Mouse (Mus musculus) ovary, adult 18-20 months (tissue): ENCODE data around the gene Zan.
"Not testable (repeated sequence)": the region's sequence is repeated elsewhere in the genome, so short reads cannot be mapped to it uniquely, and the experiment has no call there.

Experiments used
- DNase-seq: peaks from one replicate; pipeline ENCODE4 v3.0.0; 2022; ENCODE audit warnings: low spot score, mixed read lengths

Zan gene

GRCm38 (mm10) chr5:137501709-137502666 is 25.1 kb upstream of the Zan start, which contains the start of gene Pop7:
TSS of gene Pop7 (minus strand) at chr5:137502518.
- DNase-seq, result peak; percentile 100

GRCm38 (mm10) chr5:137500186-137500585 is 23.3 kb upstream of the Zan start:
- no peak for DNase-seq

- no peak for DNase-seq
These were observed 17.0 kb upstream of the Zan start for GRCm38 (mm10) chr5:137493831-137494230.

- DNase-seq, result no peak
These were observed 14.7 kb upstream of the Zan start for GRCm38 (mm10) chr5:137491559-137491958.

DNA sequence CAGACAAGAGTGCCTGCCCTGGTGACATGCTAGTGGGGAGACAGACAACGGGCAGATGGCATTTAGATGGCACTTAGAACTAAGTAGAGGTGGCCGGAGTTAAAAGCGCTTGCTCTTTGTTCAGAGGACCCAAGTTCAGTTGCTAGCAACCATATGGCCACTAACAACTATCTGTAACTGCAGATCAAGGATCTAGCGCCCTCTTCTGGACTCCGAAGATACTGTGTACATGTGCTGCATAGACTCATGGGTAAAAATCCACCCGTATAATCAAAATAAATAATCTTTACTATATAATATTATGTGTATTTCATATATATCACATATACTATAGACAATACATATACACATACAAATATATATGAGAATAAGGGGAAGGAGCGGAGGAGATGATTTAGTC is 10.8 kb upstream of the Zan start:
- DNase-seq, result no peak

DNA sequence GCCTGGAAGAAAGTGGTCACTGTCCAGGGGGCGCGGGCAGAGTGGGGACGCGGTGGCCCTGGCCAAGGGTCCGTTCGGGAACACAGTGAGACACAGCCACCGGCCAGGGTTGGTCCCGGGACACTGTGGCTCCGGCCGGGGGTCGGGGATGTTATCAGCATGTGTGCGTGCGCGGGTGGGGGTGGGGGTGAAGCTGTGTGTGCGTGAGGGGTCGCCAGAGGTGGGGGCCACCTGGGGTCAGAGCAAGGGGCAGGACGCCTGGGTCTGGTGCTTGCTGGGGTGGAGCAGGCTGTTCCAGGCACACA is 8.9 kb upstream of the Zan start:
- no peak for DNase-seq

- DNase-seq, result no peak
These were observed 8.4 kb upstream of the Zan start for GRCm38 (mm10) chr5:137485071-137485850.

GRCm38 (mm10) chr5:137481897-137482296 is 5.0 kb upstream of the Zan start:
- DNase-seq, result peak; percentile 20

DNA sequence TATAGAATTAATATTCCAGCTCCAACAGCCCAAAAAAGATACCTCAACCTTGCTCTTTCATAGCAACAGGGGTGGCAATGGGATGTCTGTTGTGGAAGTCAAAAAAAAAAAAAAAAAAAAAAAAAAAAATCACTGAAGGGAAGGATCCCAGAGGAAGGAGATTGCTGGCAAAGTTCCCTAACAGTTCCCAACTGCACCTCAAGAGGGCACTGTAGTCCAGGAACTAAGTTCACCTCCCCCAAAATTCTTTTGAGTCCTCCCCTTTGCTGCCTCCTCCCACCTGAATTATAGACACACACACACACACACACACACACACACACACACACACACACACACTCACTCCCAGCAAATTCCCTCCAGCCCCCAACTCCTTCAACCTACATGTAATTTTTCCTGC is 4.3 kb upstream of the Zan start:
- DNase-seq, result peak; percentile 26

- no peak for DNase-seq
These were observed 2.5 kb downstream of the Zan start for GRCm38 (mm10) chr5:137474351-137474750.

- no peak for DNase-seq
These were observed 4.5 kb downstream of the Zan start for GRCm38 (mm10) chr5:137472252-137472904.

- DNase-seq, result no peak
These were observed 9.9 kb downstream of the Zan start for GRCm38 (mm10) chr5:137466946-137467345.

DNA sequence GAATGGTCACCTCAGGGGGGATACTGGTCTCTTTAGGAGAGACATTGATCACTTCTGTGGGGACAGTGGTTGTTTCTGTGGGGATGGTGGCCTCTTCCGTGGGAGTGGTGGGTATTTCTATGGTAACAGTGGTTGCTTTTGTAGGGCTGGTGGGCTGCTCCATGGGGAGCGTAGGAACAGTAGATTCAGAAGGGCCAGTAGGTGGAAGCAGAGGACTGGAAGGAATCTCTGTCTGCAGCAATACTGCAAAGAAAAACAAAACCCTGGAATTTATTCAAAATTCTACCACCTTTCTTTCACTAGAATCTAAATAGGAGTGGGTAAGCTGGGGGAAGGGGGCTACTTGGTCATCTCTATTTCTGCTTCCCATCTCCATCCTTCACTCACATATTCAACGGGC is 11.8 kb downstream of the Zan start:
- no peak for DNase-seq

DNA sequence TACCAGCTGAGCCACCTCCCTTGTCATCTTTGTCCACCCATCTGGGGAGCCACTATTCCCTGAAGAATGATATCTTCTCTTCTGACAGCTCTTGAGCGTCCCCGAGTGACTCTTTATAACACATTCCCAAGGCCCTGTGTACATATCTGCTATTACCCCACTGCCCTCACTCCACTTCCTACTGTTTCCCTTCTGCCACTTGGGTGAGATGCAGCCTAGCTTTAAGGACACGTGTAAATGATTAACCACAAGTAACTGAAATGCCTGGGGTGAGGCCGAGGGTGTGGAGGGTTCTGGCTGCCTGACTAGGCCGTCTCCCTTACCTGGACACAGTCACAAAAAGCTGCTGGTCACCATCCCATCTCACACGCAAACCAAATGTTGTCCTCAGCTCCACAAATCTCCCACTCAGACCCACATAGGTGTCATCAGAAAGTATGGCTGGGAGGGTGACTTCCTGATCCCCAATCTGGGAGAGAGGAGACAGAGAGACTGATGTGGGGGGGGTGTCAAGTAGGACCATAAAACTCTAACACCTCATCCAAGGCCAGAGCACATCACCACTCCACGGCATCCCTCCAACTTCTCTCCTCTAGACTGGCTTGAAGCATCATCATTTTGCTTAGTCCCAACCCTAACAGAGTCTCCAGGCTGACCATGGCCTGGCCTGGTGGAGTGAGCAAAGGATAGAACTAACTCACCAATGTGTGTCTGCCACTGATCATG is 20.8 kb downstream of the Zan start:
- no peak for DNase-seq

DNA sequence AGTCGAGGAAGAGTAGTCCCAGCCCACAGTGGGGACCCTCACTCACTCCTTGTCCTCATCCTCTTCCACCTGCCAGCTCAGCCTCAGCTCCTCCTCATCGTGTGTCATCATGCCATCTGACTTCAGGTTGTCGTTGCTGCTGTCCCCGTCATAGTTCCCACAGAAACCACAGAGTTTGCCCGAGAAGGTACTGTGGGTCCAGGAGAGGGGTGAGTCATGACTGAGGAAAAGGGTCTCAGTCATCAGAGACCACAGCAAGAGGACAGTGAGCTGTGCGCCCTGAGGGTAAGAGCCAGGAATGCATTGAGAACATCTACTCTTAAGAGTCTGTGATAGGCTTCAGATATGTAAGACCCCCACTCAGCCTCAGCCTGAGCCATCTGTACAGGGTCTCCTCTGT is 21.7 kb downstream of the Zan start:
- no peak for DNase-seq

- DNase-seq, result no peak
These were observed 31.3 kb downstream of the Zan start for GRCm38 (mm10) chr5:137445536-137445935.

DNA sequence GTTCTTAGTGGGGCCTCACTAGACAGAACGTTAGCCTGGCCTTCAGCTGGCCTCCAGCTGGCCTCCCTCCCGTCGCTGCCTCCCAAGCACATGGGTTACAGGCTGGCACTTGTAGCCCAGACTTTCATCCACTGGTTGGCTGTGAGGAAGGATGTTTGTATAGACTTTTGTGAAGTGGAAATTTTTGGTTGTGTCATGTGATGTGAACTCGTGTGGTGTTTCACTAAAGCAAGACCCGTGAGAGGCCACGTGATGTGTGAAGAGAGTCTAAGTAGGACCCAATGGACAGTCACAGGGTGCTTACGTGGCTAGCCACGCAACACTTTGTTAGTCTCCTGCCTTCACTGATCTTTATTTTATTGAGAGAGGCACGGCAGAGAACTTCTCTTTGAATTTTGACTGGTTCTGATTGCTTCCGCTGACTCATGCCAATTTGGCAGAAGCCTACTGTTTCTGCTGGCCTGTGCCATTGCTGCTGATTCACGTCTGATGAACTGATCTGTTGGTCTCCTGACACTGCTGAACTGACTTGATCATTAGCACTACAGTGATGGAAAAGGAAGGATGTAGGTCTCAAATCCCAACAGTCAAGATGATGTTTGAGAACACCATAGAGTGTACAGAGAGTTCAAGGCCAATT is 36.5 kb downstream of the Zan start:
- DNase-seq, result peak; percentile 41

DNA sequence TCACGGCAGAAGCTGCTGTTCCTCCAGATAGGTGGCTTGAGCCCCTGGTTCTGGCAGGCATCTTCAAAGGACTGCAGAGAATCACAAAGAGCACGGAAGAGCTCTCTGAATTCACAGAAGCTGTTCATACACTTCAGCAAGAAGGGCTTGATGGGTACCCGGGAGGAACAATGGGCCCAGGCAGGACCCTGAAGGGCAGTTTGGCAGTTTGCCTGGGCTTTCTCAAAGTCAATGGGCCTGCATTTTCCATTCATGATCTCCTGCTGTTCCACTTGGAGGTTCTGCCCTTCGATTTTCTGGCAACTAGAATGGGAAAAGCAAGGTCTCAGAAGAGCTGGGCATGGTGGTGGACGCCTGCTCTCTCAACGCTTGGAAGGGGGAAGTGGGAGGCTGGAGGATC is 43.0 kb downstream of the Zan start:
- DNase-seq, result no peak

GRCm38 (mm10) chr5:137430402-137430801 is 46.5 kb downstream of the Zan start:
- DNase-seq, result not testable (repeated sequence)

DNA sequence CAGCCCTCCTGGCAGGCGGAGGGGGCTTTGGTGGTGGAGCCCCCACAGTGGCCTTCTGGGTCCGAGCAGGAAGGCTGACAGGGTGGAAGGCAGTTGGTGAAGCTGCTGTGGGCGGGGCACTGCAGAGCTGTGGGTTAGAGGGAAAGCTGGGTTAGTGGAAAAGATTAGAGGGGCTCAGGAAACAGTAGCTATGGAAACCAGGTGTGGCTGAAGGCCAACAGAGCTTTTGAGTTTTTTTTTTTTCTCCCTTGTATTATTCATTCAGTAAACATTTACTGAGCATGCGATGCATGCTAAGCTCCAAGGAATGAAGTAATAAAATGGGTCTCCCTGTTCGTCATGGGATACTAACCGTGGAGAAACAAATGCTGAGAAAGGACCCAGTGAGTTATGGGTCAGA is 51.2 kb downstream of the Zan start:
- no peak for DNase-seq

GRCm38 (mm10) chr5:137419841-137420240 is 57.0 kb downstream of the Zan start:
- no peak for DNase-seq

DNA sequence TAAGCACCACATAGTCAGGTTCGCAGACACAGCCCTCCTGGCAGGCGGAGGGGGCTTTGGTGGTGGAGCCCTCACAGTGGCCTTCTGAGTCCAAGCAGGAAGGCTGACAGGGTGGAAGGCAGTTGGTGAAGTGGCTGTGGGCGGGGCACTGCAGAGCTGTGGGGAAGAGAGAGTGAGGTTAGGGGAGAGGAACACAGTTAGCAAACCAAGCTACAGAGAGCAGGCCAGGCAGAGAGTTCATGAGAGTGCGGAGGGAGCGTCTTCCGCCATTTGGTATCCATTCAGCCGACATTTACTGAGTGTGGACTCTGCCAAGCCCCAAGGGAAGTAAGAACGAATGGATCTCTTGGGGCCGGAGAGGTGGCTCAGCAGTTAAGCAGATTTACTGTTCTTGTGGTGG is 57.8 kb downstream of the Zan start:
- DNase-seq, result no peak
